Mouse (Mus musculus) hindbrain, embryonic 10.5 days (tissue): ENCODE measurements around the gene Cbfa2t3. TPM values are rescaled to one million over a fixed set of nuclear protein-coding genes. Genes with fewer than 3 reads are reported as not detected.

ENCODE experiments used
- DNase-seq: peaks from one replicate; pipeline ENCODE4 v3.0.0-alpha.2; 2017; ENCODE audit warnings: low spot score
- H3K27ac ChIP-seq: fragments of 300-500 bp; sonication (generic); 2 replicates; pipeline ENCODE4 v1.5.1; 2016; ENCODE audit warnings: mild to moderate bottlenecking, moderate library complexity
- H3K27me3 ChIP-seq: fragments of 300-500 bp; sonication (generic); 2 replicates; pipeline ENCODE4 v1.6.1; 2016; ENCODE audit warnings: mild to moderate bottlenecking; ENCODE audit not compliant: poor library complexity, insufficient read depth, severe bottlenecking
- H3K36me3 ChIP-seq: fragments of 300-500 bp; sonication (generic); 2 replicates; pipeline ENCODE4 v1.6.1; 2016; ENCODE audit warnings: mild to moderate bottlenecking, moderate library complexity
- H3K4me1 ChIP-seq: fragments of 300-500 bp; sonication (generic); replicated peaks from 2 replicates; pipeline ENCODE4 v1.6.1; 2016; ENCODE audit warnings: mild to moderate bottlenecking
- H3K4me3 ChIP-seq: fragments of 300-500 bp; sonication (generic); 2 replicates; pipeline ENCODE4 v1.5.1; 2016; ENCODE audit warnings: mild to moderate bottlenecking, moderate library complexity
- H3K9me3 ChIP-seq: fragments of 300-500 bp; sonication (generic); 2 replicates; pipeline ENCODE4 v1.6.1; 2016; ENCODE audit warnings: mild to moderate bottlenecking, moderate library complexity
- WGBS: fragments of 180-500 bp; shearing (Covaris S2); methylation state at CpG from one replicate; pipeline ENCODE4 v1.1.7; 2016; 5-methylcytosine and 5-hydroxymethylcytosine counted together
- polyA plus RNA-seq: library from polyadenylated mRNA; unstranded; fragments of >200 nt; fragmentation: Nextera tagmentation; extraction: Ambion mirVana; gene quantifications from 2 replicates; pipeline ENCODE4 v1.2.1, GENCODE M21; 2016

Gene Cbfa2t3
- polyA plus RNA-seq, 1 experiment from 2014 or later, result 5.4 TPM

GRCm38 (mm10) chr8:122652643-122653042 is 46.3 kb downstream of the Cbfa2t3 start:
- H3K4me3 ChIP-seq, result no peak overlapping the region
- peaks cover 5% of the 10 kb centered on the region; the same call in 1 of the 2 replicates for H3K27me3 ChIP-seq
- 74% methylated on average over 6 of the region's 6 CpGs for WGBS
- peaks cover 10% of the 10 kb centered on the region; the same call in 1 of the 2 replicates for H3K36me3 ChIP-seq
- H3K9me3 ChIP-seq, result no peaks in the 10 kb centered on the region
- H3K4me1 ChIP-seq, result peaks cover 73% of the 10 kb centered on the region
- DNase-seq, result no peak
- 0 out of 2 replicates have a peak overlapping the region, but pooled peaks have one; percentile 35 for H3K27ac ChIP-seq

GRCm38 (mm10) chr8:122651326-122651921 is 47.5 kb downstream of the Cbfa2t3 start:
- Histone ChIP-seq H3K4me3 (no peak overlapping the region), H3K36me3 (peaks cover 11% of the 10 kb centered on the region; the same call in 1 of the 2 replicates), H3K27me3 (peaks cover 5% of the 10 kb centered on the region; the same call in 1 of the 2 replicates), H3K9me3 (no peaks in the 10 kb centered on the region), H3K4me1 (peaks cover 67% of the 10 kb centered on the region), H3K27ac (peak overlapping the region; percentile 64)
- peak; percentile 18 for DNase-seq
- WGBS, result 71% methylated on average over 16 of the region's 16 CpGs

- H3K27ac ChIP-seq, result 0 out of 2 replicates have a peak overlapping the region, but pooled peaks have one; percentile 20
- peaks cover 11% of the 10 kb centered on the region; the same call in 1 of the 2 replicates for H3K36me3 ChIP-seq
- H3K4me1 ChIP-seq, result peaks cover 54% of the 10 kb centered on the region
- WGBS, result 70% methylated on average over 15 of the region's 15 CpGs
- H3K4me3 ChIP-seq, result no peak overlapping the region
- peaks cover 5% of the 10 kb centered on the region; the same call in 1 of the 2 replicates for H3K27me3 ChIP-seq
- H3K9me3 ChIP-seq, result no peaks in the 10 kb centered on the region
- DNase-seq, result no peak
Observed at GRCm38 (mm10) chr8:122648192-122648970, 50.5 kb downstream of the Cbfa2t3 start.

DNA sequence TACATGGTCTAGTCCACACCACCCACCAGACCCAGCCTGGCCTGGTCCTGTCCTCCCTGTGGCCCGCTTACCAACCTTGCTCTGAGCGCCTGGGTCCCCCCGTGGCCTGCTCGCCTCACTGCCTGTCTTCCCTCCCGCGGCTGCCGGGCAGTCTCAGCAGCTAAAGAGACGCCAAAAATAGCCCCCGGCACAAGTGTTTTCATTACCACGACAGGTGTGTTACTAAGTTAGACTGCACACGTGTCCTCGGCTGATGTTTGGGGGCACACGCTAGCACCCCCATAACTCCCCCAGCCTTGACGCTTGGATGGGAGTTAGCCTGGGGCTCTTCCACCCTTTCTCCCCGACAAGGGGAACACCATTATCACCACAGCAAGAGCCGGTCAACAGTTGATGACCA is 52.6 kb downstream of the Cbfa2t3 start:
- Histone ChIP-seq H3K4me3 (no peak overlapping the region), H3K9me3 (no peaks in the 10 kb centered on the region), H3K4me1 (peaks cover 43% of the 10 kb centered on the region), H3K27me3 (peaks cover 13% of the 10 kb centered on the region; the same call in 1 of the 2 replicates), H3K27ac (no peak overlapping the region), H3K36me3 (peaks cover 11% of the 10 kb centered on the region; the same call in 1 of the 2 replicates)
- WGBS, result 88% methylated on average over 16 of the region's 16 CpGs
- no peak for DNase-seq

- no peak overlapping the region for H3K27ac ChIP-seq
- peaks cover 7% of the 10 kb centered on the region; the same call in 1 of the 2 replicates for H3K36me3 ChIP-seq
- no peak for DNase-seq
- WGBS, result 77% methylated on average over 6 of the region's 6 CpGs
- H3K4me3 ChIP-seq, result no peak overlapping the region
- H3K9me3 ChIP-seq, result no peaks in the 10 kb centered on the region
- H3K27me3 ChIP-seq, result peaks cover 8% of the 10 kb centered on the region; the same call in 1 of the 2 replicates
- peaks cover 49% of the 10 kb centered on the region for H3K4me1 ChIP-seq
Observed at GRCm38 (mm10) chr8:122644175-122644954, 54.5 kb downstream of the Cbfa2t3 start.

GRCm38 (mm10) chr8:122642071-122642470 is 56.8 kb downstream of the Cbfa2t3 start:
- H3K9me3 ChIP-seq, result no peaks in the 10 kb centered on the region
- no peak overlapping the region for H3K4me3 ChIP-seq
- peaks cover 8% of the 10 kb centered on the region; the same call in 1 of the 2 replicates for H3K27me3 ChIP-seq
- WGBS, result 80% methylated on average over 9 of the region's 9 CpGs
- no peak for DNase-seq
- H3K4me1 ChIP-seq, result peaks cover 54% of the 10 kb centered on the region
- no peak overlapping the region; the same call in 1 of the 2 replicates for H3K27ac ChIP-seq
- no peaks in the 10 kb centered on the region for H3K36me3 ChIP-seq

DNA sequence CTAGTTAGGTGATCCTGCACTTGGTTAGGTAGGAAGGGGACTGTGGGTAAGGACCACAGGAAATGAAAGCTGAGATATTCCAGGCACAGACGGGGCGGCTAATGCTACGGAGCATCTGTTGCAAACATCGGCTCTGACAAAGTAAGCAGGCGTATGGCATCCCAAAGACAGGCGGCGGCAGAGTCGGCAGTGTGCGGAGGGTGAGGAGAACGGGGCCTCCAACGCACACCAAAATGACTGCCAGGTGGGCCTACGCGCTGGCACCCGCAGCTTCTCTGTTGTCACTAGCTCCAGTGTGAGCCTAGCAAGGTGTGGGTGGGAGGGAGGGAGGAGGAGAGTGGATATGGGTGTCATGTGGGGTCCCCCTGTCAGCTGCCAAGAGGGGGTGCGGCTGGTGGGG is 57.5 kb downstream of the Cbfa2t3 start:
- WGBS, result 83% methylated on average over 15 of the region's 15 CpGs
- no peaks in the 10 kb centered on the region for H3K9me3 ChIP-seq
- H3K4me3 ChIP-seq, result no peak overlapping the region
- H3K4me1 ChIP-seq, result peaks cover 60% of the 10 kb centered on the region
- no peak for DNase-seq
- H3K36me3 ChIP-seq, result 0 out of 2 replicates have a peak, but pooled peaks cover 4% of the 10 kb centered on the region
- H3K27ac ChIP-seq, result no peak overlapping the region
- peaks cover 8% of the 10 kb centered on the region; the same call in 1 of the 2 replicates for H3K27me3 ChIP-seq

DNA sequence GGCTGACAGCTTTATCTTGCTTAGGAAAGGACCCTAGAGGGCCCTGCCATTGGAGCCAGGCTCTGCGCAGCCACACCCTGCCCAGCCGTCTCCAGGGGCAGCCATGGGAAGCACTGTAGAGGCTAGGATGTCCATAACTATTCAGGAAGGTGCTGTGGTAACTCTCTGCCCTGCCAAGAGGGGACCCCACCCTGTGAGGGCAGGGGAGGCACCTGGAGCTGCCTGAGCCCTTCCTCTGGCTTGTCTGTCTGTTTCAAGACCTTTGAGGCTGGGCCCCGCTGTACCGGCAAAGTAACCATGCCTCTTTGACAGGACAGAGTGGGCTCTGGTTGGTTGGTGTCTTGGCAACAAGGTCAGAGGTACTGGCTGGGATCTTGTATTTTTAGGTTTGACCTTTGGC is 58.1 kb downstream of the Cbfa2t3 start:
- no peaks in the 10 kb centered on the region for H3K9me3 ChIP-seq
- DNase-seq, result no peak
- H3K4me1 ChIP-seq, result peaks cover 63% of the 10 kb centered on the region
- H3K36me3 ChIP-seq, result 0 out of 2 replicates have a peak, but pooled peaks cover 6% of the 10 kb centered on the region
- no peak overlapping the region for H3K4me3 ChIP-seq
- H3K27ac ChIP-seq, result peak overlapping the region; percentile 30; the same call in 1 of the 2 replicates
- WGBS, result 87% methylated on average over 4 of the region's 4 CpGs
- H3K27me3 ChIP-seq, result peaks cover 8% of the 10 kb centered on the region; the same call in 1 of the 2 replicates

DNA sequence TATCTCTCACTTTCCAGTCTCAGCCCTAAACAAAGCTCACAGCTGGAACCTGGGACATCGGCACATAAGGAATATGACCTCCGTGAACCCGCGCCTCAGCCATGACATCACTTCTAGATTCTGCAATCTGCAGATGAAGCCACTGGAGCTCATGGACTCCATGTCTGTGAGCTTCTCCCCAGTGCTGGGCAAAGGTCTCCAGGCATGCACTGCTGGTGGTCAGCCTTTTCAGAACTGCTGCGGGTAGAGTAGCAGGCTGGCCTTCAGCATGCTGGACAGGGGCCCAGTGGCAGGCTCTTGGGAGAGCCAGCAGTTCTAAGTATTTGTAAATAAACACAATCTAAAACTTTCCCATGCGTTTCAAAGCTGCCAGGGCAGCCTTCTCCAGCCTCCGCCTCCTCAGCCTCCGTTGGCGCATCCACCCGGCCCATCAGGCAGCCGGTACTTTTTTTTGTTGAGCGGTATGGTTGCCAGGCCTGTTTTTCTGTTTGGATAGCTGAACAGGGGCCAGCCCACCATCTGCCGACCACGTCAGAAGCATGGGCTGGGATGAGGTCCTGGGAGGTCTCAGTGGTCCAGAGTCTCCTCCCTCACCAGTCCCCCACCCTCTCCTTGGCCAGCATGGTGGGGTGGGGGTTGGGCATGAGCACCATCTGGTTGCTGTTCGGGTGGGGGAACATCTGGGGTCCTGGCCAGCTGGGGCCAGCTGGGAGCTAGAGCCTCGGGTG is 59.2 kb downstream of the Cbfa2t3 start:
- peak; percentile 62 for DNase-seq

DNA sequence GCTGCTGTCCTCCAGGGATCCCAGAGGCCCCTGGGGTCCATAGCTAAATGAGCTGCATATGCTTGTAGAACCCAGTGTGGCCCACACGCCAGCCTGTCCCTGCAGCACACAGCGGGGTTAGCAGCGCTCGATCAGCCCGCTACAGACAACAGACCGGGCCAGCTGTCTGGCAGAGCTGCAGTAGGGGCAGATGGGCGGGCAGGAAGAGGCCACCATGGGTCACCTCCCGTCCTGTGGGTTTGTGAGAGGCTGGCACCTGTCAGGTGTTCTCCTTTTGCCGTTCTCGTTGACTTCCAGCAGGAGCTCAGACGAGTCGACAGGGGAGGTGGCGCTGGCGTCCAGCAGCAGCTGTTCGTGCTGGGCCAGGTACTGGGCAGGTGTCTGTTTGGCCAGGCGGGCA is 60.3 kb downstream of the Cbfa2t3 start:
- DNase-seq, result no peak
- peak overlapping the region; percentile 76 for H3K27ac ChIP-seq
- 75% methylated on average over 16 of the region's 16 CpGs for WGBS
- peaks cover 8% of the 10 kb centered on the region; the same call in 1 of the 2 replicates for H3K27me3 ChIP-seq
- H3K4me1 ChIP-seq, result peaks cover 55% of the 10 kb centered on the region
- no peaks in the 10 kb centered on the region for H3K9me3 ChIP-seq
- no peak overlapping the region for H3K4me3 ChIP-seq
- H3K36me3 ChIP-seq, result peaks cover 27% of the 10 kb centered on the region; the same call in 1 of the 2 replicates

More for the DNA sequence above, 59.2 kb downstream of the Cbfa2t3 start:
- peak overlapping the region; percentile 76 for H3K27ac ChIP-seq
- peaks cover 62% of the 10 kb centered on the region for H3K4me1 ChIP-seq
- no peak overlapping the region for H3K4me3 ChIP-seq
- H3K9me3 ChIP-seq, result no peaks in the 10 kb centered on the region
- WGBS, result 39% methylated on average over 16 of the region's 16 CpGs
- H3K36me3 ChIP-seq, result peaks cover 17% of the 10 kb centered on the region; the same call in 1 of the 2 replicates
- H3K27me3 ChIP-seq, result peaks cover 8% of the 10 kb centered on the region; the same call in 1 of the 2 replicates

- H3K27ac ChIP-seq, result no peak overlapping the region
- H3K4me3 ChIP-seq, result no peak overlapping the region
- no peak for DNase-seq
- H3K4me1 ChIP-seq, result peaks cover 50% of the 10 kb centered on the region
- no peaks in the 10 kb centered on the region for H3K9me3 ChIP-seq
- no peaks in the 10 kb centered on the region for H3K27me3 ChIP-seq
- WGBS, result 88% methylated on average over 9 of the region's 9 CpGs
- peaks cover 35% of the 10 kb centered on the region; the same call in 1 of the 2 replicates for H3K36me3 ChIP-seq
Observed at GRCm38 (mm10) chr8:122637230-122637629, 61.7 kb downstream of the Cbfa2t3 start.

GRCm38 (mm10) chr8:122636803-122637175 is 62.1 kb downstream of the Cbfa2t3 start:
- 75% methylated on average over 9 of the region's 9 CpGs for WGBS
- H3K9me3 ChIP-seq, result no peaks in the 10 kb centered on the region
- H3K36me3 ChIP-seq, result peaks cover 35% of the 10 kb centered on the region; the same call in 1 of the 2 replicates
- H3K27ac ChIP-seq, result no peak overlapping the region
- H3K4me3 ChIP-seq, result no peak overlapping the region
- DNase-seq, result no peak
- H3K4me1 ChIP-seq, result peaks cover 49% of the 10 kb centered on the region
- H3K27me3 ChIP-seq, result no peaks in the 10 kb centered on the region
